Mouse (Mus musculus) CH12.LX (cell line): Measurements from ENCODE around the gene Nudc. TPM values are rescaled to one million over a fixed set of nuclear protein-coding genes. Genes with fewer than 3 reads are reported as not detected.
A peak's percentile ranks its signal among the peaks of the same experiment; 100 is the strongest.

Source experiments
- DNase-seq: peaks from one replicate; pipeline ENCODE4 v3.0.0-alpha.2; 2013; ENCODE audit errors: extremely low read depth
- H3K27ac ChIP-seq: 2 replicates; pipeline ENCODE4 v1.5.1; 2012; ENCODE audit warnings: low read depth, mild to moderate bottlenecking, control low read depth, moderate library complexity; ENCODE audit not compliant: insufficient read depth
- H3K27me3 ChIP-seq: replicated peaks from 2 replicates; pipeline ENCODE3; 2012; ENCODE audit warnings: inconsistent platforms
- H3K36me3 ChIP-seq, 2 experiments: replicated peaks in 1 of 2; 2 replicates each; pipeline versions ENCODE3 to v1.6.1; 2012; ENCODE audit warnings: inconsistent platforms in 1 of 2, low read length in 1 of 2, mild to moderate bottlenecking in 1 of 2, mixed read lengths in 1 of 2, moderate library complexity in 1 of 2; ENCODE audit not compliant: control insufficient read depth in 1 of 2, insufficient read depth in 1 of 2
- H3K4me1 ChIP-seq, 2 experiments: 2 replicates each; pipeline ENCODE4 v1.6.1; 2012; ENCODE audit warnings: inconsistent platforms in 1 of 2, moderate library complexity in 1 of 2; ENCODE audit not compliant: insufficient read depth in 2 of 2, control insufficient read depth in 1 of 2
- H3K4me2 ChIP-seq: 2 replicates; pipeline ENCODE4 v1.6.1; 2012; ENCODE audit warnings: low read depth, mild to moderate bottlenecking, control low read depth; ENCODE audit not compliant: poor library complexity, insufficient read depth, severe bottlenecking
- H3K4me3 ChIP-seq, 3 experiments: fragments of 150-350 bp in 1 of 3; sonication (generic) in 1 of 3; replicated peaks in 1 of 3; 2 replicates each; pipeline versions ENCODE3 to v1.5.1; 2011 to 2012; ENCODE audit warnings: low read depth in 2 of 3, low read length in 2 of 3, mild to moderate bottlenecking in 2 of 3, moderate library complexity in 2 of 3, control low read depth in 1 of 3, improper control_type of control experiment in 1 of 3, inconsistent platforms in 1 of 3, mixed read lengths in 1 of 3; ENCODE audit not compliant: poor library complexity in 1 of 3
- H3K79me2 ChIP-seq: replicated peaks from 2 replicates; pipeline ENCODE4 v1.6.1; 2012; ENCODE audit warnings: mild to moderate bottlenecking, moderate library complexity; ENCODE audit not compliant: control insufficient read depth, poor library complexity, insufficient read depth, severe bottlenecking; ENCODE audit errors: extremely low read depth
- H3K9ac ChIP-seq: 2 replicates; pipeline ENCODE4 v1.6.1; 2012; ENCODE audit warnings: low read depth, mild to moderate bottlenecking, control low read depth, moderate library complexity; ENCODE audit not compliant: insufficient read depth
- H3K9me3 ChIP-seq: replicated peaks from 2 replicates; pipeline ENCODE3; 2012; ENCODE audit warnings: low read length, inconsistent platforms, mixed read lengths
- CHD2 ChIP-seq: IDR thresholded peaks from 2 replicates; pipeline ENCODE4 v1.6.1; 2011; ENCODE audit warnings: low read length, improper control_type of control experiment
- ELF1 ChIP-seq: IDR thresholded peaks from 2 replicates; pipeline ENCODE4 v1.6.1; 2014; ENCODE audit warnings: low read depth, mild to moderate bottlenecking, inconsistent platforms, low read length, improper control_type of control experiment
- HCFC1 ChIP-seq: IDR thresholded peaks from 2 replicates; pipeline ENCODE4 v1.6.1; 2012; ENCODE audit warnings: low read depth, mild to moderate bottlenecking, inconsistent platforms, low read length, improper control_type of control experiment
- KAT2A ChIP-seq: IDR thresholded peaks from 2 replicates; pipeline ENCODE4 v1.6.1; 2012; ENCODE audit warnings: low read length, improper control_type of control experiment, inconsistent platforms; ENCODE audit not compliant: insufficient replicate concordance
- MAX ChIP-seq: IDR thresholded peaks from 2 replicates; pipeline ENCODE4 v1.6.1; 2011; ENCODE audit warnings: low read length, improper control_type of control experiment
- MYC ChIP-seq: IDR thresholded peaks from 2 replicates; pipeline ENCODE4 v1.6.1; 2011; ENCODE audit warnings: low read depth, mild to moderate bottlenecking, improper control_type of control experiment, low read length
- NRF1 ChIP-seq: IDR thresholded peaks from 2 replicates; pipeline ENCODE4 v1.6.1; 2014; ENCODE audit warnings: low read depth, mild to moderate bottlenecking, inconsistent platforms, low read length, improper control_type of control experiment, moderate library complexity
- PAX5 ChIP-seq: IDR thresholded peaks from 2 replicates; pipeline ENCODE4 v1.6.1; 2012; ENCODE audit warnings: low read length, inconsistent platforms, mixed read lengths
- POLR2AphosphoS2 ChIP-seq: IDR thresholded peaks from 2 replicates; pipeline ENCODE4 v1.6.1; 2011; ENCODE audit warnings: low read depth, low read length, improper control_type of control experiment
- SIN3A ChIP-seq: IDR thresholded peaks from 2 replicates; pipeline ENCODE4 v1.6.1; 2012; ENCODE audit warnings: low read length, improper control_type of control experiment, inconsistent platforms
- TCF12 ChIP-seq: IDR thresholded peaks from 2 replicates; pipeline ENCODE4 v1.6.1; 2014; ENCODE audit warnings: low read depth, mild to moderate bottlenecking, inconsistent platforms, low read length, improper control_type of control experiment
- UBTF ChIP-seq: IDR thresholded peaks from 2 replicates; pipeline ENCODE4 v1.6.1; 2012; ENCODE audit warnings: low read depth, mild to moderate bottlenecking, inconsistent platforms, low read length, improper control_type of control experiment, moderate library complexity
- USF2 ChIP-seq: conservative IDR thresholded peaks from 2 replicates; pipeline ENCODE4 v1.6.1; 2011; ENCODE audit warnings: low read depth, low read length, improper control_type of control experiment
- ZKSCAN1 ChIP-seq: IDR thresholded peaks from 2 replicates; pipeline ENCODE4 v1.6.1; 2012; ENCODE audit warnings: low read depth, inconsistent platforms, low read length, improper control_type of control experiment, borderline replicate concordance
- ZMIZ1 ChIP-seq: IDR thresholded peaks from 2 replicates; pipeline ENCODE4 v1.6.1; 2012; ENCODE audit warnings: low read depth, mild to moderate bottlenecking, inconsistent platforms, low read length, improper control_type of control experiment
- ZNF384 ChIP-seq: IDR thresholded peaks from 2 replicates; pipeline ENCODE4 v1.6.1; 2012; ENCODE audit warnings: low read depth, low read length, improper control_type of control experiment, inconsistent platforms
- dilution Hi-C: fragments of 300-500 bp; cut with MboI; formaldehyde crosslinking; loops from 2 replicates; pipeline ENCODE4 v1.14.3; 2020; ENCODE audit warnings: low sequenced_read_pairs; ENCODE audit not compliant: extremely low pct_unique_long_range_greater_than_20kb, extremely low pct_ligation_motif_present
- in situ Hi-C: fragments of 300-500 bp; cut with MboI; formaldehyde crosslinking; loops from 3 replicates; pipeline ENCODE4 v1.14.3; 2019; ENCODE audit warnings: low sequenced_read_pairs, low pct_ligation_motif_present, low pct_unique_long_range_greater_than_20kb, mixed read lengths
- polyA plus RNA-seq: library from polyadenylated mRNA; unstranded; fragments of >175 nt; gene quantifications from 2 replicates; pipeline ENCODE4 v1.2.1, GENCODE M21; 2012; ENCODE audit warnings: low read depth; ENCODE audit not compliant: insufficient read length
- total RNA-seq, 2 experiments: library from RNA; depleted of rRNA; stranded (reverse); fragments of 300-350 nt in 1 of 2; fragments of >200 nt in 1 of 2; gene quantifications; 2 replicates each; pipeline ENCODE4 v1.2.3; 2012 to 2014

Gene Nudc
- total and polyA plus RNA-seq, 3 experiments, result 199 to 718 (median 408) TPM

- Histone ChIP-seq H3K36me3 (no peaks in the 10 kb centered on the region), H3K4me1 (peaks cover 9 to 10% of the 10 kb centered on the region in 2 experiments), H3K9ac (no peak within 1 kb of the TSS), H3K4me3 (no peak within 1 kb of the TSS), H3K27ac (no peak within 1 kb of the TSS), H3K9me3 (peaks cover 5% of the 10 kb centered on the region), H3K4me2 (no peak within 1 kb of the TSS), H3K27me3 (peaks cover 15% of the 10 kb centered on the region), H3K79me2 (no peaks in the 10 kb centered on the region)
- in situ Hi-C loops (no loop called here), dilution Hi-C loops (no loop called here)
- no peak for TF ChIP-seq SIN3A
- no peak for TF ChIP-seq ZMIZ1
- TF ChIP-seq ZNF384, result peak; percentile 27; the same call in 1 of the 2 replicates
- TF ChIP-seq POLR2AphosphoS2, result no peak
- no peak for TF ChIP-seq ELF1
- TF ChIP-seq MYC, result 0 out of 2 replicates have a peak, but pooled peaks have one; percentile 70
- TF ChIP-seq MAX, result peak; percentile 50; the same call in 1 of the 2 replicates
- TF ChIP-seq PAX5, result no peak
- no peak for TF ChIP-seq KAT2A
- no peak for TF ChIP-seq ZKSCAN1
- no peak for TF ChIP-seq USF2
- TF ChIP-seq CHD2, result no peak
- TF ChIP-seq HCFC1, result no peak
- no peak for DNase-seq
Observed at GRCm38 (mm10) chr4:133552768-133553447, 7.1 kb upstream of the Nudc start, which contains the start of gene Nr0b2. Gene Nr0b2 (plus strand): TSS chr4:133553376.

- H3K4me1 ChIP-seq, result peaks cover 9 to 10% of the 10 kb centered on the region in 2 experiments
- DNase-seq, result no peak
- no peaks in the 10 kb centered on the region for H3K36me3 ChIP-seq
- peaks cover 10% of the 10 kb centered on the region for H3K27me3 ChIP-seq
- no peaks in the 10 kb centered on the region for H3K79me2 ChIP-seq
- no peak overlapping the region for H3K27ac ChIP-seq
- no peak overlapping the region for H3K9ac ChIP-seq
- TF ChIP-seq NRF1, result no peak
- TF ChIP-seq UBTF, result no peak
- no peak for TF ChIP-seq TCF12
- in situ Hi-C loops, result no loop called here
- dilution Hi-C loops, result no loop called here
- no peak overlapping the region for H3K4me2 ChIP-seq
- no peak overlapping the region for H3K4me3 ChIP-seq
- peaks cover 5% of the 10 kb centered on the region for H3K9me3 ChIP-seq
Observed at GRCm38 (mm10) chr4:133552029-133552428, 6.2 kb upstream of the Nudc start.
